Mouse (Mus musculus): ENCODE results near the gene H3f3a.

- TF ChIP-seq CTCF (IDR thresholded peaks at IDR 0.05): no peak
- no peak for TF ChIP-seq EP300 (IDR thresholded peaks at IDR 0.05)
These were observed 17.0 kb upstream of the H3f3a start for GRCm38 (mm10) chr1:180830588-180831346.

Data from lung, postnatal 0 days (tissue).